Mouse (Mus musculus) kidney, postnatal 14 days (tissue): ENCODE results near the gene Zswim3.
A peak's percentile ranks its signal among the peaks of the same experiment; 100 is the strongest.
"Not testable (repeated sequence)": the region's sequence is repeated elsewhere in the genome, so short reads cannot be mapped to it uniquely, and the experiment has no call there.

Experiments used
- DNase-seq: peaks from one replicate; pipeline ENCODE4 v3.0.0; 2022; ENCODE audit warnings: mixed read lengths

Zswim3 gene

DNA sequence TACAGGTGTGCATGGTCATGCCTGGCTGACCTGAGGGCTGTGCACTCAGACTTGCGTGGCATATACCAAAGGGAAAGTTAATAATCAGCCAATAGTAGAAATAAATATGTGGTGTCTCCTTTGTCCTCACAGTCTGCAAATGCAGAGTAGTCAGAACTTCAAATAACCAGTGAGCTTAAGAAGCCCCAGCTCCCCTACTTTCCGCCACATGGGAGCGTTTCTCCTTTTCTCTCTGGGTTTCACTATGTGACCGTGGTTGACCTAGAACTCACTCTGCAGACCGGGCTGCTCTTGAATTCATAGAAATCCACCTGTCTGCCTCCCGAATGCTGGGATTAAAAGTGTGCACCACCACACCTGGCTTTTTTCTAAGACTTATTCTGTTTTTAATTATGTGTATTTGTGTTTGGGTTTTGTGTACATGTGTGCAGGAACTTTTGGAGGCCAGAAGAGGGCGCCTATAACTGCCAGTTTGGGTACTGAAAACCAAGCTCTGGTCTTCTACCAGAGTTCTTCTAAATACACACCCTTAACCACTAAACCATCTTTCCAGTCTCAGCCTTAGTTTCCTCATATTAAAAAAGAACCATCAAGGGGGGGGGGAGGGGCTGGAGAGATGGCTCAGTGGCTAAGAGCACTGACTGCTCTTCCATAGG, 20.8 kb upstream of the Zswim3 start:
- no peak for DNase-seq

DNA sequence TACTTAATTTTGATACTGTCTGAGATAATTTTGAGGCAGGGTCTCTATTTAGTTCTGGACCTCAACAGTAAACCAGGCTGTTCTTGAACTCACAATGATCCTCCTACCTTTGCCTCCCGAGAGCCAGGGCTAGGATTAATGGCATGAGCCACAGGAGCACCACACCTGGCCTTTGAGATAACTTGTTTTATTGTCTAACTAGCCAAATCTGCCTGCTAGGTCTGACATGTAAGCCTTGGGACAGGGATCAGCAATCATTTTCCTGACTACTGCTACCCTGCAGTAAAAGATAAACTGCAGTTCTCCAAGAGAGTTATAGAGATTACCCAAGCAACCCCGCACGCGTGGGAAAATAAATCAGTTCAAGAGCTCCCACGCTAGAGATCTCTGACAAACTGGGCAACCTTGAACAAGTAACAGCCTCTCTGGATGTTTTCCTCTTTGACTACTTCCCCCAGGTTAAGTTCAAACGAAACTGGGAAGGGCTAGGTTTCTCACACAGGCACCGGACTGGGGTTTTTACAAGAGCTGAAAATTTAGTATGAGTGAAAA, 20.0 kb upstream of the Zswim3 start:
- no peak for DNase-seq

DNA sequence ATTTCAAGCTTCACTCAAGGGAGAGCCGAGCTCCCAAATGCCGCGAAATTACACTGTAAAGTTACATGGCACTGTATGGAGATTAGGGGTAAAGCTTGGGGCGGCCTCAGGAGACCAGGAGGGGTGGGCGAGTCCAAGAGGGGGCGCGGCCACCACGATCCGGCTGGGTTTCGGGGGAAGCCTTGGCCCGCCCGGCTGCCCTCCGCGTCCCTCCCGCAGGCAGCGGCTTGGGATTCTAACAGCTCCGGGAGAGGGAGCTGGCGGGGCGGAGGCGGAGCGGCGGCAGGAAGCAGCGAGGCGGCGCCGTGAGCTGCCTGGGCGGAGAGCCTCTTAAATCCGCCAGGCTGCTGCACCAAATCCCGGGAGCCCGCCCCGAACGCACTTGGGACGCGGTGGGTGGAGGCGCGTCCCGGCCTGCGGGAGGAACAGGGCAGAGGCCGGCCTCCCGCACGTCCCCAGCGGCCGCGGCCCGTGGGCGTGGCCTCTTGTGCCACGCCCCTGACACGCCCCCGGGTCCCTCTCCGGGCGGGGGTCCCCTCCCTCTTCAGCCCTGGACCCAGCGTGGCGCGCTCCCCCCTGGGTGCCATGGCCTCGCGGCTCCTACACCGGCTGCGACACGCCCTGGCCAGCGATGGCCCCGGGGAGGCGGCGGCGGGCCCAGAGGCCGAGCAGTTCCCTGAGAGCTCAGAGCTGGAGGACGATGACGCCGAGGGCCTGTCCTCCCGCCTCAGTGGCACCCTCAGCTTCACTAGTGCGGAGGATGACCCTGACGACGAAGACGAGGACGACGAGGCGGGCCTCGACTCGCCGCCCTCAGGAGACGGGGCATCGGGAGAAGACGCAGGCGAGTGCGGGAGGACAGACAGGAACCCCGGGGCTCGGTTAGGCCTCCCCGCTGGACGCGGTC, 19.2 kb upstream of the Zswim3 start, which contains the start of gene Snx21:
TSS of gene Snx21 (plus strand) at position 343 of the 907 bp plus-strand sequence.
- DNase-seq: peak; percentile 96

GRCm38 (mm10) chr2:164786388-164786885, 18.5 kb upstream of the Zswim3 start:
- DNase-seq: no peak

DNA sequence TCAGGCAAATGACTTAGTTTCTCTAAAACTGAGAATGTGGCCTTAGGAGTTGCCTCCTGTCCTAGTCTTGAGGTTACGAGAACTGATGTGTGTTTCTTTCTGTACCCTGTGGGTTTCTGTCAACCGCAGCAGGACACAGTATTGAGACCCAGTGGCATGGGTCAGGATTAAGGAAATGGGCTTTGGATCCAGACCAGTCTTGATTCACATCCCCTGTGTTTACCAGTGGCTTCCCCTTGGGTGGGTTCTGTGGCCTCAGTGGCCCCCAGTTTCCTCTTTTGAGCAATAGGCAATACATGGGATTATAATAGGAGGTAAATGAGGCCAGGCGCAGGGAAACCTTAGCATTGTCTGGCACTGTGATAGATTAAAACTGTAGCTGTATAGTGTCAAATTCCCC, 17.9 kb upstream of the Zswim3 start:
- DNase-seq: no peak

- DNase-seq: no peak
Observed at GRCm38 (mm10) chr2:164787779-164788178, 17.1 kb upstream of the Zswim3 start.

DNA sequence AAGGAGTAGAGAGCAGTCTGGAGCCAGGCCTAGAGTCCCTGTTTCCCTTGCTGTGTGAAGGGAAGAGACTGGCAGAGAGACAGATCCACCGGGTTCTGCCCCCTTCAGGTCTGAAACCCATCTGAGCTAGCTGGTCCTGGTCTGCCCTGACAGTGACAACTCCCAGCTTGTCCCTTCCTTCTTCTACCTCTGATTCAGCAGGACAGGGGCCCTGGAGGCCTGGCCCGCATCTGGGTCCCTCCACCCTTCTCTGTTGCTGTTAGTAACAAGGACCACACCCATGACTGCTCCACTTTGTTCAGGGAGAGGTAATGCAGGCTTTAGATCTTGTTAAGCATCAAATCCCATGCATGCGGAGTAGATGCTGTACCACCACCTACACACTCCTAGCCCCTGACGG, 16.5 kb upstream of the Zswim3 start:
- no peak for DNase-seq

DNA sequence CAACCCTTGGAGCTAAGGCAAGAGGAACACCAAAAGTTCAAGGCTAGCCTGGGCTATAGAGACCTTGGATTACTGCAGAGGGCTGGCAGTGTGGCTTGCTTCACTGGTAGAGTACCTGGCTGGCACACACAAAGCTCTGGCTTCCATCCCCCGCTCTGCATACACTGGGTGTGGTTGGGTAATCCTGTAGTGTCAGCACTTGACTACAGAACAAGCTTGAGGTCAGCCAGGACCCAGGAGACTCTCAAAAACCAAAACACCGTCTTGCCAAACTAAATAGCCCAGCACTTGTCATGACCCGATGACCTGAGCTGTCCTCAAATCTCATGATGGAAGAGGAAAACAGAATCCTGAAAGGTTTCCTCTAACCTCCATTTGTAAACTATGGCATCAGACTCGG, 14.4 kb upstream of the Zswim3 start:
- no peak for DNase-seq

DNA sequence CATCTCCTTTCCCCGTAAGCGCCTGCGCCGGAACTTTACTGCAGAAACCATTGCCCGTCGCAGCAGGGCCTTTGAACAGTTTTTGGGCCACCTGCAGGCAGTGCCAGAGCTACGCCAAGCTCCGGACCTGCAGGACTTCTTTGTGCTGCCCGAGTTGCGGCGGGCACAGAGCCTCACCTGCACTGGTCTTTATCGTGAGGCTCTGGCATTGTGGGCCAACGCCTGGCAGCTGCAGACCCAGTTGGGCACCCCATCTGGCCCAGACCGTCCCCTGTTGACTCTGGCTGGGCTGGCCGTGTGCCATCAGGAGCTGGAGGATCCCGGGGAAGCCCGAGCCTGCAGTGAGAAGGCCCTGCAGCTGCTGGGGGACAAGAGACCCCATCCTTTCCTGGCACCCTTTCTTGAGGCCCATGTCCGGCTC, 13.0 kb upstream of the Zswim3 start:
- DNase-seq: no peak

GRCm38 (mm10) chr2:164792400-164793190, 12.3 kb upstream of the Zswim3 start:
- no peak for DNase-seq

DNA sequence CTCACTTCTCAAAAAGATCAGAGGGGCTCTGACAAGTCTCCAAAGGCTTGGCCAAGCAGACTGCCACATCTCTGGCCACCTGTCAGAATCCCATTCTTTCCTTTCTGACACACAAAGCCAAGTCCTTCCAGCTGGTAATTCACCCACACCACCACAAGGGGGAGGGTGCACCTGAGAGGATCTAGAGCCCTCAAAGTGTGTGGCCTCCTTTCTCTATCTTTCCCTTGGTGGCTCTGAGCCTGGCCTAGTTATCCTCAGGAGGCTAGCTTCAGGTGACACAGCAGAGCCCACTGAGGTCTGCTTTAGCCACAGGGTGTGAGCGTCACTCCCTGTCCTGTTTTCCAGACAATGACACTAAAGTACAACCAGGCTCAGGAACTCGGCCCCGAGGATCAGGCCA, 11.7 kb upstream of the Zswim3 start:
- DNase-seq: peak; percentile 67

- DNase-seq: no peak
Observed at GRCm38 (mm10) chr2:164793772-164794171, 11.1 kb upstream of the Zswim3 start.

- peak; percentile 91 for DNase-seq
Observed at GRCm38 (mm10) chr2:164794293-164794692, 10.6 kb upstream of the Zswim3 start.

DNA sequence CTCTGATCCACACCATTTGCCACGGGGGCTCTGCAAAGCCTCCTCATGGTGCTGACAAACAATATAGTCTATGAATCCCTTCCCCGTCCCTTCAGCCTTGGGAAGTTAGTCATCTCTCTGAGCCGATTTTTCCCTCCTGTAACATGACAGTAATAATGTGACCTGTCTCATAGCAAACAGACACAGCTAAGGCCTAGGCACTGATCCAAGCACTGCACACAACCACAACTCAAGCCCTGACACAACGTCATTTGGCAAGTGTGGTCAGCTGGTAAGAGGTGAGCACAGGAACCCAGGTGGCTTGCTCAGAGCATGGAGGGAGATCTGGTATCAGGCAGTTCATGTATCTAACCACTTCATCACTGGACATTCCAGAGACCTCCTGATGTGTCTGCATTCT, 9.0 kb upstream of the Zswim3 start:
- no peak for DNase-seq

DNA sequence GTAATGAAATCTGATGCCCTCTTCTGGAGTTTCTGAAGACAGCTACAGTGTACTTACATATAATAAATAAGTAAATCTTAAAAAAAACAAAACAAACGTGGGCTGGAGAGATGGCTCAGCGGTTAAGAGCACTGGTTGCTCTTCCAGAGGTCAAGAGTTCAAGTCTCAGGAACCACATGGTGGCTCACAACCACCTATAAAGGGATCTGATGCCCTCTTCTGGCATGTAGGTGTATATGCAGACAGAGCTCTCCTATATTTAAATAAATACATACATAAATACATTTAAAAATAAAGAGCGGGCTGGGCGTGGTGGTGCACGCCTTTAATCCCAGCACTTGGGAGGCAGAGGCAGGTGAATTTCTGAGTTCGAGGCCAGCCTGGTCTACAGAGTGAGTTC, 6.3 kb upstream of the Zswim3 start:
- not testable (repeated sequence) for DNase-seq

GRCm38 (mm10) chr2:164800252-164801004, 4.5 kb upstream of the Zswim3 start:
- peak; percentile 56 for DNase-seq

- DNase-seq: no peak
Observed at GRCm38 (mm10) chr2:164803201-164803920, 1.5 kb upstream of the Zswim3 start.

DNA sequence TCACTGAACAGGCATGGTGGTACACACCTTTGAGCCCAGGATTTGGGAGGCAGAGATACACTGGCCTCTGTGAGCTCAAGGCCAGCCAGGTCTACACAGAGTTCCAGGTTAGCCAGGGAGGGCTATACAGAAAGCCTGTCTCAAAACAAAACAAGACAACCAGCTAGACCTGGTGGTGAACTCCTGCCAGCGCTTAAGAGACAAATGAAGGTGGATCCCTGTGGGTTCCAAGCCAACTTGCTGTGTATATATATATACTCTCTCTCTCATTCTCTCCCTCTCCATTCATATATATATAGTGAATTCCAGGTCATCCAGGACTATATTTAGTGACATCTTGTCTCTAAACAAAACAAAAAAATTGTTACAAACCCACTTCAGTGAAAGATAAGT, 981 bp upstream of the Zswim3 start:
- no peak for DNase-seq

GRCm38 (mm10) chr2:164805332-164805718, 427 bp downstream of the Zswim3 start:
- no peak for DNase-seq

DNA sequence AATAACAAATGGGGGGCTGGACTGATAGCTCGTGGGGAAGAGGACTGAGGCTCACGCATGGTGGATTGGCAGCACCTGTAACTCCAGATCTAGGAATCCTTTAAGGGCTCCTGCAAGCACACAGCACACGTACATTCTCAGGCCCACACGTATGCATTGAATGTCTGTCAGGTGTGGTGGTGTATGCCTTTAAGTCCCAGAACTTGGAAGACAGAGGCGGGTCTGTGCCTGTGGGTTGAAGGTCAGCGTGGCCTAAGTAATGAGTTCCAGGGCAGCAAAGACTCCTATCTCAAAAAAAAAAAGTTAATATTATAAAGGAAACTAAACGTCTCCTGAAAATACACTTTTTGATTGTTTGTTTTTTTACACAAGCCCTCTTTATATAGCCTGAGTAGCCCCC, 1.7 kb downstream of the Zswim3 start:
- DNase-seq: no peak

DNA sequence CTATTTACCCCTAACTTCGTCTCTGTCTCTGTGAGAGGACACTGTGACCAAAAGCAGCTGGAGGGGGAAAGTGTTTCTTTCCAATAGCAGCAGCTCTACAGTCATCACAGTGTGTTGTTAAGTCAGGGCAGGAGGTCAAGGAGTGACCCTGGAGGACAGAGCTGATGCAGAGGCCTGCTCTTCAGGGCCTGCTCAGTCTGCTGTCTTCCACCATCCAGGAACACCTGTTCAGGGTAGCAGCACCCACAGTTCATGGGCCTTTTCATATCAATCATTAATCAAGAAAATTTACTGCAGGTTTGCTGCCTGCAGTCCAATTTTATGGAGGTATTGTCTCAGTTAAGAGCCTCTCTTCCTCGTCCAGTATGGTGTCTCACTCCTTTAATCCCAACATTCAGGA, 8.7 kb downstream of the Zswim3 start:
- no peak for DNase-seq
